Mouse (Mus musculus) bone marrow, adult 2 months (tissue): ENCODE data around the gene Itsn1. TPM values are rescaled to one million over a fixed set of nuclear protein-coding genes. Genes with fewer than 3 reads are reported as not detected.

Experiments used
- H3K27ac ChIP-seq: fragments of 200-500 bp; 2 replicates; pipeline ENCODE4 v1.5.1; 2012; ENCODE audit warnings: low read depth, mild to moderate bottlenecking, control low read depth, inconsistent platforms, low read length; ENCODE audit not compliant: control insufficient read depth, poor library complexity, insufficient read depth
- H3K4me1 ChIP-seq: fragments of 200-500 bp; 2 replicates; pipeline ENCODE4 v1.6.1; 2011; ENCODE audit warnings: low read length; ENCODE audit not compliant: control insufficient read depth, insufficient read depth
- H3K4me3 ChIP-seq: fragments of 200-500 bp; replicated peaks from 2 replicates; pipeline ENCODE3; 2011; ENCODE audit warnings: mild to moderate bottlenecking, low read depth, low read length, control low read depth; ENCODE audit not compliant: control insufficient read depth
- CTCF ChIP-seq: fragments of 200-500 bp; IDR thresholded peaks from 2 replicates; pipeline ENCODE4 v1.5.1; 2011; ENCODE audit warnings: low read length, control low read depth; ENCODE audit not compliant: control insufficient read depth, insufficient read depth
- POLR2A ChIP-seq: fragments of 200-500 bp; IDR thresholded peaks from 2 replicates; pipeline ENCODE4 v1.6.1; 2011; ENCODE audit warnings: low read depth, mild to moderate bottlenecking, control low read depth, low read length, borderline replicate concordance; ENCODE audit not compliant: control insufficient read depth
- WGBS: fragments of 180-500 bp; shearing (Covaris S2); methylation state at CpG from one replicate; pipeline ENCODE4 v1.1.7; 2018; 5-methylcytosine and 5-hydroxymethylcytosine counted together
- polyA plus RNA-seq: library from polyadenylated mRNA; stranded (reverse); fragments of >200 nt; gene quantifications from 2 replicates; pipeline ENCODE4 v1.2.4, GENCODE M21; 2011; ENCODE audit warnings: low replicate concordance; ENCODE audit not compliant: missing spikeins, insufficient read depth, insufficient read length

Itsn1 gene
- polyA plus RNA-seq, 1 experiment, result 158 TPM

DNA sequence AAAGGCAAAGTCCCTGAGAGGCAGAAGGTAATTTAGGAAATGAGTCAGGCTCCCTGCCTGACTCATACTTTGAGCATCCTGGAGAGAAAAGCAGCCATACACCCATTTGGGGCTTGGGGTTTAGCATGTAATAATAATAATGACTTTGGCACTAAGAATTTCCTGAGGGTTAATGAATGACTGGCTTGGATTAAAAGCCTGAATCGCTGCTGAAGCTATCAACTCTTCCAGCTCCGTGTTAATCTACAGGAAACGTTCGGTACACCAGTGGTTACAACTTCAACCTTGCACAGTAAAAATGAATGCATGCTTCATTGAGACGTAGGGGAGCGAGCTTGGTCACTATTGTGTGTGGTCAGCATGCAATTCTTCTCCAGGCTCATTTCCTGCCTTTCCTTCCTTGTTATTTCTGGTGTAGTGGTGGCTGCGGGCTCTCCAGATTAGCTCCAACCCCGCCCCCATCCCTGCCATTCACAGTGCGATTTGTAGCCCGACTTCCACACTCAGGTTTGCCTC lies 240.5 kb downstream of the Itsn1 start:
- no peak overlapping the region for H3K4me3 ChIP-seq
- no peak for TF ChIP-seq POLR2A
- TF ChIP-seq CTCF, result no peak
- no peak overlapping the region for H3K27ac ChIP-seq
- H3K4me1 ChIP-seq, result no peaks in the 10 kb centered on the region; the same call in 1 of the 2 replicates
- WGBS, result 27% methylated on average over 10 of the region's 10 CpGs

Other genes with a start within 250 kb of the Itsn1 start
- gene Ifnar1, start 244.0 kb upstream of the Itsn1 start, polyA plus RNA-seq, result 10.3 and 15.9 TPM in 2 replicates
- 11.1 and 27.7 TPM in 2 replicates for gene Ifngr2, start 182.2 kb upstream of the Itsn1 start, polyA plus RNA-seq
- gene Tmem50b, start 131.5 kb upstream of the Itsn1 start, polyA plus RNA-seq, result 7.3 and 17.5 TPM in 2 replicates
- gene Dnajc28, start 110.3 kb upstream of the Itsn1 start, polyA plus RNA-seq, result 1.6 and 1.9 TPM in 2 replicates
- 70.5 and 94.2 TPM in 2 replicates for gene Gart, start 82.3 kb upstream of the Itsn1 start, polyA plus RNA-seq
- 132 and 165 TPM in 2 replicates for gene Son, start 81.8 kb upstream of the Itsn1 start, polyA plus RNA-seq
- gene Donson, start 40.5 kb upstream of the Itsn1 start, polyA plus RNA-seq, result 15.2 and 18.0 TPM in 2 replicates
- 23.4 and 42.5 TPM in 2 replicates for gene Cryzl1, start 306 bp upstream of the Itsn1 start, polyA plus RNA-seq